Mouse (Mus musculus) cerebellum, adult 9-11 months (tissue): ENCODE measurements around the gene Gm3543.
"Not testable (repeated sequence)": the region's sequence is repeated elsewhere in the genome, so short reads cannot be mapped to it uniquely, and the experiment has no call there.

Source experiments
- DNase-seq: peaks from one replicate; pipeline ENCODE4 v3.0.0; 2022

The Gm3543 gene

GRCm38 (mm10) chr14:41983225-41983624 is at the start of gene Gm3543:
Gm3543 (minus strand) TSS chr14:41983325.
- DNase-seq, result not testable (repeated sequence)

- DNase-seq, result not testable (repeated sequence)
Observed at GRCm38 (mm10) chr14:41968596-41968995, 14.5 kb downstream of the Gm3543 start.

- DNase-seq, result not testable (repeated sequence)
Observed at GRCm38 (mm10) chr14:41967827-41968226, 15.3 kb downstream of the Gm3543 start, which contains the start of gene Gm6401. Gm6401 (minus strand) TSS chr14:41967927.

GRCm38 (mm10) chr14:41964095-41964494 is 19.0 kb downstream of the Gm3543 start:
- DNase-seq, result not testable (repeated sequence)

- not testable (repeated sequence) for DNase-seq
Observed at GRCm38 (mm10) chr14:41943695-41944094, 39.4 kb downstream of the Gm3543 start, which contains the start of gene 1700024B05Rik. 1700024B05Rik (plus strand) TSS chr14:41943995.
